Mouse (Mus musculus) embryonic facial prominence, embryonic 14.5 days (tissue): Measurements from ENCODE around the gene Pde8a. TPM values are rescaled to one million over a fixed set of nuclear protein-coding genes. Genes with fewer than 3 reads are reported as not detected.

Experiments used
- ATAC-seq: fragments of 200-750 bp; cut with Nextera tagmentation; 2 replicates; pipeline ENCODE4 v1.8.0; 2017; ENCODE audit warnings: low read depth, moderate number of reproducible peaks, moderate TSS enrichment
- DNase-seq: peaks from one replicate; pipeline ENCODE4 v3.0.0-alpha.2; 2015; ENCODE audit warnings: low spot score
- H3K27ac ChIP-seq: fragments of 300-500 bp; sonication (generic); replicated peaks from 2 replicates; pipeline ENCODE4 v1.5.1; 2014; ENCODE audit warnings: low read depth, mild to moderate bottlenecking, low read length, moderate library complexity
- H3K27me3 ChIP-seq: fragments of 300-500 bp; sonication (generic); replicated peaks from 2 replicates; pipeline ENCODE4 v1.6.1; 2014; ENCODE audit warnings: low read length; ENCODE audit not compliant: control insufficient read depth, insufficient read depth
- H3K36me3 ChIP-seq: fragments of 300-500 bp; sonication (generic); 2 replicates; pipeline ENCODE4 v1.6.1; 2014; ENCODE audit warnings: low read length, mixed read lengths; ENCODE audit not compliant: control insufficient read depth, insufficient read depth
- H3K4me1 ChIP-seq: fragments of 300-500 bp; sonication (generic); 2 replicates; pipeline ENCODE4 v1.6.1; 2014; ENCODE audit warnings: antibody characterized with exemption, low read length; ENCODE audit not compliant: control insufficient read depth, insufficient read depth
- H3K4me2 ChIP-seq: fragments of 300-500 bp; sonication (generic); 2 replicates; pipeline ENCODE4 v1.6.1; 2014; ENCODE audit warnings: low read depth, mild to moderate bottlenecking, low read length, moderate library complexity, mixed read lengths
- H3K4me3 ChIP-seq: fragments of 300-500 bp; sonication (generic); 2 replicates; pipeline ENCODE4 v1.5.1; 2014; ENCODE audit warnings: low read depth, mild to moderate bottlenecking, low read length
- H3K9ac ChIP-seq: fragments of 300-500 bp; sonication (generic); 2 replicates; pipeline ENCODE4 v1.6.1; 2014; ENCODE audit warnings: low read depth, mild to moderate bottlenecking, low read length, moderate library complexity, mixed read lengths
- H3K9me3 ChIP-seq: fragments of 300-500 bp; sonication (generic); 2 replicates; pipeline ENCODE4 v1.6.1; 2016; ENCODE audit warnings: low read length; ENCODE audit not compliant: control insufficient read depth
- WGBS: fragments of 180-500 bp; shearing (Covaris S2); extraction: QIAGEN DNeasy Blood & Tissue Kit; methylation state at CpG from one replicate; pipeline ENCODE4 v1.1.7; 2014; 5-methylcytosine and 5-hydroxymethylcytosine counted together
- polyA plus RNA-seq: library from polyadenylated mRNA; unstranded; fragments of >200 nt; fragmentation: Nextera tagmentation; extraction: Ambion mirVana; gene quantifications from 2 replicates; pipeline ENCODE4 v1.2.1, GENCODE M21; 2014

Gene Pde8a
- 9.3 and 9.6 TPM in 2 replicates for polyA plus RNA-seq

DNA sequence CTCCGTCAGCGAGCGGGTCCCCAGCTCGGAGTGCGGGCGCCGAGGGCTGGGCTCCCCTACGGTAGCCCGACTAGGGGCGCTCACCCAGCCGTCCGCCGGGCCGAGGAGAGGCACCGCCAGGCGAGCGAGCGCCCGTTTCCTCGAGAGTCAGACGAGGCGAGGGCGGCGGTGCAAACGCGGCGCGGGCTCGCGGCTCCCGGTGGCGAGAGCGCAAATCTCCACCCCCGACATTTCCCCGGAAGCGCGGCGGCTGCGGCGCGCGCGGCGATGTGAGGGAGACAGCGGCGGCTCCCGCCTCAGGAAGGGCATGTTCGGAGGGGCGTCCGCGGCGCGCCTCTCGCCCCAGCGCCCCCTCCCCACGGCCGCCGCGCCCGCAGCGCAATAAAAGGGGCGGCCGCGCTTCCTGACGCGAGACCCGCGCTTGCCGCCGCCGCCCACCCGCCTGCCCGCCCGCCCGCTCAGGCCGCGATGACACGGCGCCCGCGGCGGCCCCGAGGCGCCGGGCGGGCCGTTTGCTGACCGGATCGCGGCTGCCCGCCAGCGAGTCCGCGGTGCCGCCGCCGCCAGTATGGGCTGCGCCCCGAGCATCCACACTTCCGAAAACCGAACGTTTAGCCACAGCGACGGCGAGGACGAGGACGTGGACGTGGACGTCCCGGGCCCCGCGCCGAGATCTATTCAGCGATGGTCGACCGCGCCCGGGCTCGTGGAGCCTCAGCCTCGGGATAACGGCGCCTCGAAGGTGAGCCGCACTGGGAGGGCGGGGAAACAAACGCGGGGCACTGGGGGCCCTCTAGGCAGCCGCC, at the start of gene Pde8a:
Pde8a (plus strand) TSS at position 250 of the 806 bp plus-strand sequence.
- H3K27me3 ChIP-seq, result peaks cover 72% of the 10 kb centered on the region
- WGBS, result 1% methylated on average over 32 of the region's 128 CpGs
- no peaks in the 10 kb centered on the region for H3K36me3 ChIP-seq
- H3K4me3 ChIP-seq, result peak within 1 kb of the TSS; percentile 55
- H3K9me3 ChIP-seq, result no peaks in the 10 kb centered on the region
- H3K4me1 ChIP-seq, result peaks cover 3% of the 10 kb centered on the region; the same call in 1 of the 2 replicates
- peak within 1 kb of the TSS; percentile 35 for H3K27ac ChIP-seq
- ATAC-seq (no peak), DNase-seq (no peak)
- peak within 1 kb of the TSS; percentile 62 for H3K9ac ChIP-seq
- H3K4me2 ChIP-seq, result peak within 1 kb of the TSS; percentile 58

DNA sequence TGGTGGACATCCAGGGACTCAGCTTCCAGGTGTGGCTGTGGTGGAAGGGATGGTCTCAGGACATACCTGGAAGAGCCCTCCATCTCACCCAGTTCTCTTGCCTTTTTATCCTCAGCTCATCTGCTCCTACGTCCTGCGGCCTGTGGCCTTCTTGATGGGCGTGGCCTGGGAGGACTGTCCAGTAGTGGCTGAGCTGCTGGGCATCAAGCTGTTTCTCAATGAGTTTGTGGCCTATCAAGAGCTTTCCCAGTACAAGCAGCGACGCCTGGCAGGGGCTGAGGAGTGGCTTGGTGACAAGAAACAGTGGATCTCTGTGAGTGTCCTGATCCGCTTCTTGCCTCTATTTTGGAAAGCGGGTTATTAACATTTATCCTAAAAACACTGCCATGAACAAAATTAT, 49.0 kb upstream of the Pde8a start:
- WGBS, result 68% methylated on average over 6 of the region's 7 CpGs
- no peak overlapping the region for H3K4me3 ChIP-seq

DNA sequence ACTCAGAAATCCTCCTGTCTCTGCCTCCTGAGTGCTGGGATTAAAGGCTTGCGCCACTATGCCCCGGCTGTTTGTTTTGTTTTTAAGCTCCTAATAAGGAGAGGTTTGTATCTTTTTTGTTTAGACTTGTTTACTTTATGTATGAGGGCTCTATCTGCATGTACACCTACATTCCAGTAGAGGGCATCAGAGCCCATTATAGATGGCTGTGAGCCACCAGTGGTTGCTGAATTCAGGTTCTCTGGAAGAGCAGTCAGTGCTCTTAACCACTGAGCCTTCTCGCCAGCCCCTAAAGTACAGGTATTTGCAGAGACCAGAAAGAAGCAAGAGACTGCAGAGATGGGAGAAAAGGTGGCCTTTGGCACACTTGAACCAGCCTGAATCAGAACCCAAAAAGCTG, 46.3 kb upstream of the Pde8a start:
- DNase-seq, result peak; percentile 76
- no peak overlapping the region for H3K4me2 ChIP-seq
- H3K27ac ChIP-seq, result no peak overlapping the region
- H3K27me3 ChIP-seq, result no peaks in the 10 kb centered on the region
- no peaks in the 10 kb centered on the region for H3K36me3 ChIP-seq
- H3K9ac ChIP-seq, result no peak overlapping the region
- ATAC-seq, result no peak
- 38% methylated on average over 3 of the region's 3 CpGs for WGBS
- no peaks in the 10 kb centered on the region for H3K4me1 ChIP-seq
- H3K9me3 ChIP-seq, result no peaks in the 10 kb centered on the region
- no peak overlapping the region for H3K4me3 ChIP-seq

More for the DNA sequence above, 49.0 kb upstream of the Pde8a start:
- no peak for DNase-seq
- Histone ChIP-seq H3K27me3 (no peaks in the 10 kb centered on the region), H3K36me3 (no peaks in the 10 kb centered on the region), H3K9me3 (no peaks in the 10 kb centered on the region), H3K4me1 (no peaks in the 10 kb centered on the region), H3K4me2 (no peak overlapping the region), H3K27ac (no peak overlapping the region), H3K9ac (no peak overlapping the region)
- no peak for ATAC-seq

DNA sequence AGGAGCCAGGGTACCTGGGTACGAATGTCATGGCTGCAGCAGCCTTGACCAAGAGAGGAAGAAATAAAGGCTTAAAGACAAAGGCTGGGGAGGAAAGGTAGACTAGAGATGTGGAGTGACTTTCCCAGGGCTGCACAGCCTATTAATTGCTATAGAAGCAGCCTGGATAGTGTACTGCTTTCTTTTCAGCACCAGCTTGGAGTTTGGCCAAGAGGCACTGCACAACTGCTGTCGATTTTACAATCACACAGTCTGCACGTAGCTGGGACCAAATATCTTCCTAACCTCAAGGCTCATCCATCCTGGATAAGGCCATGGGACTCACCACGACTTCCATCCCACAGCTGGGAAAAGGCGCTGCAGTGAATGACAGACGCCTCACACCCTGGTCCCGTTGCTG, 44.0 kb upstream of the Pde8a start:
- no peak overlapping the region for H3K4me3 ChIP-seq
- H3K4me1 ChIP-seq, result no peaks in the 10 kb centered on the region
- ATAC-seq (no peak), DNase-seq (no peak)
- no peak overlapping the region for H3K27ac ChIP-seq
- H3K36me3 ChIP-seq, result no peaks in the 10 kb centered on the region
- H3K4me2 ChIP-seq, result no peak overlapping the region
- 74% methylated on average over 6 of the region's 7 CpGs for WGBS
- H3K9ac ChIP-seq, result no peak overlapping the region
- no peaks in the 10 kb centered on the region for H3K27me3 ChIP-seq
- H3K9me3 ChIP-seq, result peaks cover 5% of the 10 kb centered on the region; the same call in 1 of the 2 replicates

DNA sequence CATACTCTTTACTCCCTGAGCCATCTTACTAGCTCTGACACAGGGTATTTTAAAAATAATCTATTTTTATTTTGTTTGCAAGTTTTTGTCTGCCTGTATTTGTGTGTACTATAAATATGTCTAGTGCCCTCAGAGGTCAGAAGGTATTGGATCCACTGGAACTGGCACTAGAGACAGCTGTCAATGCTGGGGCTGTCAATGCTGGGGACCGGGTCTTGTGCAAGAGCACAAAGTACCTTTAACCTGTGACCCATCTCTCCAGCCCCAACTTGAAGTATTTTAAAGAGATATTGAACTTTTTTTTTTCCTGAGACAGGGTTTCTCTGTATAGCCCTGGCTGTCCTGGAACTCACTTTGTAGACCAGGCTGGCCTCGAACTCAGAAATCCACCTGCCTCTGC, 39.5 kb upstream of the Pde8a start:
- no peak for DNase-seq
- Histone ChIP-seq H3K4me1 (no peaks in the 10 kb centered on the region), H3K27ac (no peak overlapping the region), H3K36me3 (no peaks in the 10 kb centered on the region), H3K9me3 (peaks cover 5% of the 10 kb centered on the region; the same call in 1 of the 2 replicates), H3K27me3 (no peaks in the 10 kb centered on the region), H3K9ac (no peak overlapping the region), H3K4me3 (no peak overlapping the region), H3K4me2 (no peak overlapping the region)
- ATAC-seq, result no peak
- WGBS, result 95% methylated on average over 2 of the region's 2 CpGs

- H3K27ac ChIP-seq, result no peak overlapping the region
- WGBS, result 74% methylated on average over 5 of the region's 5 CpGs
- no peaks in the 10 kb centered on the region for H3K27me3 ChIP-seq
- H3K4me1 ChIP-seq, result 0 out of 2 replicates have a peak, but pooled peaks cover 5% of the 10 kb centered on the region
- H3K9ac ChIP-seq, result no peak overlapping the region
- no peak overlapping the region for H3K4me3 ChIP-seq
- H3K36me3 ChIP-seq, result no peaks in the 10 kb centered on the region
- DNase-seq, result no peak
- peaks cover 5% of the 10 kb centered on the region; the same call in 1 of the 2 replicates for H3K9me3 ChIP-seq
- no peak for ATAC-seq
- H3K4me2 ChIP-seq, result no peak overlapping the region
These were observed 38.7 kb upstream of the Pde8a start for GRCm38 (mm10) chr7:81174654-81175053.

DNA sequence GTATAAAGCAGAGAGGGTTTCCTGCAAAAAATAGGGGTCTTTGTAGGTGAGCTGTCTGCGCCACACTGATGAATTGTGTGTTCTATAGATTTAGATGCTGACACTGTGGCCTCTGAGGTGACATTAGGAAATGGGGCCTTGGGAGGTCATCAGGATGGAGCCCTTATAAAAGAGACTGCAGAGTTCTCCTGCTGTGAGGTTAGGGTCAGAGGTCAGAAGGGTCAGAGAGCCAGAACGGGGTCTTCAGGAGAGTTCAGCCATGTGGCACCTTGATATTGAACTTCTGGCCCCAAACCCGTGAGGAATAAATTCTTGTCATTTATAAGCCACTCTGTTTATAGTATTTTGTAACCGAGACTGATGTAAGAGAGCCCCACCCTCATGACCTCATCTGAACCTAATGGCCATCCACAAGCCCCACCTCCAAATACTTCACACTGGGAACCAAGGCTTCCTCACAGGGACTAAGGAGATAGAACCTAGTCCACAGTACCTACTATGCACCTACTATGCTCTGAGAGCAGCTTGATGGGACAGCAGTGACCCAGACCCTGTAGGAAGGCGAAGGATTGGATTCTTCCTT, 37.1 kb upstream of the Pde8a start:
- 0 out of 2 replicates have a peak, but pooled peaks cover 5% of the 10 kb centered on the region for H3K4me1 ChIP-seq
- no peak overlapping the region for H3K27ac ChIP-seq
- ATAC-seq (no peak), DNase-seq (no peak)
- peaks cover 5% of the 10 kb centered on the region; the same call in 1 of the 2 replicates for H3K9me3 ChIP-seq
- H3K4me2 ChIP-seq, result no peak overlapping the region
- H3K4me3 ChIP-seq, result no peak overlapping the region
- H3K27me3 ChIP-seq, result no peaks in the 10 kb centered on the region
- 45% methylated on average over 5 of the region's 5 CpGs for WGBS
- no peak overlapping the region for H3K9ac ChIP-seq
- H3K36me3 ChIP-seq, result no peaks in the 10 kb centered on the region

GRCm38 (mm10) chr7:81179494-81179893, 33.9 kb upstream of the Pde8a start:
- ATAC-seq (no peak), DNase-seq (peak; percentile 20)
- 55% methylated on average over 5 of the region's 5 CpGs for WGBS
- H3K4me1 ChIP-seq, result 0 out of 2 replicates have a peak, but pooled peaks cover 5% of the 10 kb centered on the region
- no peak overlapping the region for H3K4me2 ChIP-seq
- H3K9me3 ChIP-seq, result no peaks in the 10 kb centered on the region
- no peak overlapping the region for H3K27ac ChIP-seq
- no peak overlapping the region for H3K9ac ChIP-seq
- H3K4me3 ChIP-seq, result no peak overlapping the region
- H3K27me3 ChIP-seq, result no peaks in the 10 kb centered on the region
- no peaks in the 10 kb centered on the region for H3K36me3 ChIP-seq
